Mouse (Mus musculus) stomach, embryonic 14.5 days (tissue): ENCODE results near the gene Upk1a. TPM values are rescaled to one million over a fixed set of nuclear protein-coding genes. Genes with fewer than 3 reads are reported as not detected.
A peak's percentile ranks its signal among the peaks of the same experiment; 100 is the strongest.

Source experiments
- ATAC-seq: fragments of 200-750 bp; cut with Nextera tagmentation; 2 replicates; pipeline ENCODE4 v1.8.0; 2017; ENCODE audit warnings: low read depth, moderate TSS enrichment; ENCODE audit not compliant: insufficient number of reproducible peaks, insufficient read depth, low FRiP score
- H3K27ac ChIP-seq: fragments of 300-500 bp; sonication (generic); 2 replicates; pipeline ENCODE4 v1.5.1; 2014; ENCODE audit warnings: mild to moderate bottlenecking, low read length, moderate library complexity, mixed read lengths
- H3K27me3 ChIP-seq: fragments of 300-500 bp; sonication (generic); 2 replicates; pipeline ENCODE4 v1.6.1; 2014; ENCODE audit warnings: low read length, control low read depth, mixed read lengths; ENCODE audit not compliant: control insufficient read depth, insufficient read depth
- H3K36me3 ChIP-seq: fragments of 300-500 bp; sonication (generic); 2 replicates; pipeline ENCODE4 v1.6.1; 2014; ENCODE audit warnings: mild to moderate bottlenecking, control low read depth, low read length, moderate library complexity, mixed read lengths; ENCODE audit not compliant: control insufficient read depth, insufficient read depth
- H3K4me1 ChIP-seq: fragments of 300-500 bp; sonication (generic); 2 replicates; pipeline ENCODE4 v1.6.1; 2014; ENCODE audit warnings: low read length, control low read depth, mixed read lengths; ENCODE audit not compliant: control insufficient read depth, insufficient read depth
- H3K4me2 ChIP-seq: fragments of 300-500 bp; sonication (generic); replicated peaks from 2 replicates; pipeline ENCODE4 v1.6.1; 2014; ENCODE audit warnings: low read depth, low read length, control low read depth
- H3K4me3 ChIP-seq: fragments of 300-500 bp; sonication (generic); 2 replicates; pipeline ENCODE4 v1.5.1; 2014; ENCODE audit warnings: low read depth, low read length, control low read depth
- H3K9ac ChIP-seq: fragments of 300-500 bp; sonication (generic); replicated peaks from 2 replicates; pipeline ENCODE4 v1.6.1; 2014; ENCODE audit warnings: low read depth, mild to moderate bottlenecking, control low read depth, low read length, moderate library complexity, mixed read lengths
- H3K9me3 ChIP-seq: fragments of 300-500 bp; sonication (generic); 2 replicates; pipeline ENCODE4 v1.6.1; 2016; ENCODE audit warnings: low read depth, low read length, control low read depth; ENCODE audit not compliant: control insufficient read depth
- WGBS: fragments of 180-500 bp; shearing (Covaris S2); extraction: QIAGEN DNeasy Blood & Tissue Kit; methylation state at CpG from one replicate; pipeline ENCODE4 v1.1.7; 2014; 5-methylcytosine and 5-hydroxymethylcytosine counted together
- polyA plus RNA-seq: library from polyadenylated mRNA; unstranded; fragments of >200 nt; fragmentation: Nextera tagmentation; extraction: Ambion mirVana; gene quantifications from 2 replicates; pipeline ENCODE4 v1.2.1, GENCODE M21; 2014

Upk1a gene
- polyA plus RNA-seq, 1 experiment from 2014 or later = 6.6 TPM

DNA sequence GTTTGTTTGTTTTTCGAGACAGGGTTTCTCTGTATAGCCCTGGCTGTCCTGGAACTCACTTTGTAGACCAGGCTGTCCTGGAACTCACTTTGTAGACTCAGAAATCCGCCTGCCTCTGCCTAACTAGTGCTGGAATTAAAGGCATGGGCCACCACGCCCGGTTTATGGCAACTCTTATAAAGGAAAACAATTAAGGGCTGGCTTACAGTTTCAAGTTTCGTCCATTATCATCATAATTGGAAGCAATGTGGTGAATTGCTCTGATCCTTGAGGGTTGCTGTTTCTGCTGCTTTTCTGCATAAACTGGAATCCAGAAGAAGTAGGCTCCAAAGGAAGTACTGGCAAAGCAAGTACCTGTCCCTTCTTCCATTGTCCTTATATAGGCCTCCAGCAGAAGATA lies 14.0 kb upstream of the Upk1a start:
- Histone ChIP-seq H3K27me3 (no peaks in the 10 kb centered on the region), H3K36me3 (peaks cover 25% of the 10 kb centered on the region), H3K4me3 (no peak overlapping the region), H3K4me1 (peaks cover 6% of the 10 kb centered on the region; the same call in 1 of the 2 replicates), H3K9ac (no peak overlapping the region), H3K9me3 (no peaks in the 10 kb centered on the region), H3K27ac (no peak overlapping the region), H3K4me2 (no peak overlapping the region)
- ATAC-seq = no peak
- 83% methylated on average over 5 of the region's 5 CpGs for WGBS

DNA sequence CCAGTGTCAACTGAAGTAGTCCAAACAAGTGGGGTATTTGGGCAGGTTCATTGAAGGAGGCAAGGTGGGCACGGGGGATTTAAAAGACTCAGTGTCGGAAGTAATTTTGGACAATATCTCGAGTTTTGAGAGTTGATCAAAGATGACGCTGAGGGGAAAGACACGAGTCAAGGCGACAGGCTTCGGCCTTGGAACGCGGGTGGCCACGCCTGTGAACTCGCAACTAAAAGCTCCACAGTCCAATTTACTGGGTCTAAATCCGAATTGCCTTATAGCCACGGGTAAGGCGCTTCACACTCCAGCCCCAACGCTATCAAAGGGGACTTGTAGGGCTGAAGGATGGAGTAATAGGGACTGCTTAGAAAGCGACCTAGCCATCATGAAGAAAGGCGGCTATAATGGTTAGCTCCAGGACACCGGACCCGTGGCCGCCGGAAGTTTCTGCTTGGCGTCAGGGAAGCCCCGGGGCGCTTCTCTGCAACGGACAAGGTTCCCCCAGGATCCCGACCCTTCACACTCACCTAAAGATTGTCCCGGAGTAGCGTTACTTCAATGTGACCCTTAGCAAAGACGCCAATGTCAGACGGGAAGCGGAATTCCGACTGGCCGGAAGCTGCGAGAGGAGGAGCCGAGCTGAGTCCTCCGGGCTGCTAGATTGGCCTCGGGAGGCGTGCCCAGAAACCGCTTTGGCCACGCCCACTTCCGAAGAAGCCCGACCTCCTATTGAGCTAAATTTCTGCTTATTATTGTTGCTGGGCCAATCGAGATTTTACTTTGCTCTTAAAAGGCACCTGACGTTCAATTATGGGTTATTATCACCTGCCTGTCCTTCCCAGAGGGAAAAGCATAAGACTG lies 13.1 kb upstream of the Upk1a start, which contains the start of gene Cox6b1:
Gene Cox6b1 (minus strand): TSS at position 622 of the 855 bp plus-strand sequence.
- Histone ChIP-seq H3K27ac (no peak within 1 kb of the TSS), H3K9ac (peak within 1 kb of the TSS; percentile 82), H3K9me3 (no peaks in the 10 kb centered on the region), H3K4me2 (peak within 1 kb of the TSS; percentile 73), H3K36me3 (peaks cover 25% of the 10 kb centered on the region), H3K27me3 (no peaks in the 10 kb centered on the region), H3K4me3 (peak within 1 kb of the TSS; percentile 88), H3K4me1 (peaks cover 6% of the 10 kb centered on the region; the same call in 1 of the 2 replicates)
- peak; percentile 95 for ATAC-seq
- 2% methylated on average over 44 of the region's 44 CpGs for WGBS

DNA sequence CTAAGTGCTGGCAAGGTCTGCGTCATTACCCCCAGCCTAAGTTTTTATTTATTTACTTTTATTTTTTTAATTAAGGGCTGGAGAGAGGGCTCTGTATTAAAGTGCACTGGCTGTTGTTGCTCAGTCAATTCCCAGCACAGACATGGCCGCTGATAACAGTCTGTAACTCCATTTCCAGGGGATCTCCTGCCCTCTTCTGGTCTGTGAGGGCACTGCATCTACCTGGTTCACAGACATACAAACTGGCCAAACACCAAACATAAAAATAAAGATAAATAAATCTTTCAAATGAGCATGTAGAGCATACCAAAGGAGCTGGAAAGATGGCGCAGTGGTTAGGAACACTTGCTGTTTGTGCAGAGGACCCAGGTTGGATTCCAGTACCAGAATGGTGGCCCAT lies 6.6 kb upstream of the Upk1a start:
- H3K9ac ChIP-seq = no peak overlapping the region
- no peak overlapping the region for H3K4me2 ChIP-seq
- no peaks in the 10 kb centered on the region for H3K4me1 ChIP-seq
- no peak overlapping the region for H3K27ac ChIP-seq
- 90% methylated on average over 3 of the region's 3 CpGs for WGBS
- no peak for ATAC-seq
- no peaks in the 10 kb centered on the region for H3K9me3 ChIP-seq
- no peak overlapping the region for H3K4me3 ChIP-seq
- peaks cover 54% of the 10 kb centered on the region for H3K36me3 ChIP-seq
- H3K27me3 ChIP-seq = no peaks in the 10 kb centered on the region

DNA sequence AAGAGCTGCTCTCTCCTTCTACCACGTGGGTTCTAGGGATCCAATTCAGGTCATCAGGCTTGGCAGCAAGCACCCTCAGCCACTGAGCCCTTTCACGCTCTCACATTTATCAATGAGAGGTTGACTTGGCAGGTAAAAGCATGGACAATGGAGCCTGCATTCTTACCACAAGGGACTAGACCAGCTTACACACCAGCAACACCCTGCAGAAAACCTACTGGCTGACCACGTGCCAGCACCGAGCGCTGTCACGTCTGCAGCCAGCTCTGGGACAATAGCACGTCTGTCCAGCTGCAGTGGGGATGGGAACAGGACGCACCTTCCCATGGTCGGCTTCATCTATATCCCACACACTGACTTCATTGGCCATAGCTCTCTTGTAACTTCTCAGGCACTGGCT lies 6.0 kb upstream of the Upk1a start:
- Histone ChIP-seq H3K4me3 (no peak overlapping the region), H3K27ac (no peak overlapping the region), H3K4me1 (no peaks in the 10 kb centered on the region), H3K36me3 (peaks cover 50% of the 10 kb centered on the region), H3K27me3 (no peaks in the 10 kb centered on the region), H3K9me3 (no peaks in the 10 kb centered on the region), H3K4me2 (no peak overlapping the region), H3K9ac (no peak overlapping the region)
- 93% methylated on average over 9 of the region's 9 CpGs for WGBS
- no peak for ATAC-seq

DNA sequence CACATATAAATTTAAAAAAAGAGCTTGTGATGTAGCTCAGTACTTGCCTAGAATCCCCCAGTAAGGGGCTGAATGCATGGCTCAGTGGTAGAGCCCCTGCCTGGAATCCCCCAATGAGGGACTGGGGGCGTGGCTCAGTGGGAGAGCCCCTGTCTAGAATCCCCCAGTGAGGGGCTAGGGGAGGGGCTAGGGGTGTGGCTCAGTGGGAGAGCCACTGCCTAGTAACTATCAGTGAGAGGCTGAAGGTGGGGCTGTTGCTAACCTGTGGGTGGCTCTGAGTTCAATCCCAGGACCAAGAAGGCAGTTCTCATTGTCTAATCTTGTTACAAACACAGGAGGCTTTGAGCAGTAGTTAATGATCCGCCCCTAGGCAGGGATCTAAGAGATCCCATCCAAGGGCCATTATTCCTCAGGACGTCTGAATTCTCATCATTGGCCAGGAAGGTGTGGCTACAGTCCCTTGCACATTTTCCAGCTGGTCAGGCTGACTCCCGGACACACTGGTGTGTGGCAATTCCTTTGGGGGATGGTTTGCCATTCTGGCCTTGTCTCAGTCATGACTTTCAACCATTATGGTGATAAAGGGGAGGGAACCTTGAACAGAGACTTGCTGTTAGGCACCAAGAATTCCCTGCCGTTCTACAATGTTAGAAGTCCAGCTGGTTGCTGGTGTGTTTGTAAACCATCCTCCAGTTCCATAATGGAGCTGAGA lies 2.6 kb upstream of the Upk1a start:
- H3K36me3 ChIP-seq = peaks cover 31% of the 10 kb centered on the region

DNA sequence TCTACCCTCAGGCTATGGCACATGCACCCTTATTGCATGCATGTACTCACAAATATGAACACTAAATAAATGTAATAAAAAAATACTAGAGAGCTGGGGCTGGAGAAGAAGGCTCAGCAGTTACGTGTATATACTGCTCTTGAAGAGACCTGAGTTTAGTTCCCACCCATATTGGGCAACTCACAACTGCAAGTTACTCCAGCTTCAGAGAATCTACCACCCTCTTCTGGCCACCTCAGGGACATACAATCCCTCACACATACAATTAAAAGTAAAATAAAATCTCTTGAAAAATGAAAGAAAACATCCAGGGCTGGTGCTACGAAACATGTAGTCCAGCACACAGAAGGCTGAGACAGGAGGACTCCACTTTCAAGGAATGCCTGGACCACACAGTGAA lies 1.8 kb upstream of the Upk1a start:
- no peak overlapping the region for H3K27ac ChIP-seq
- ATAC-seq = no peak
- no peaks in the 10 kb centered on the region for H3K4me1 ChIP-seq
- no peaks in the 10 kb centered on the region for H3K9me3 ChIP-seq
- no peaks in the 10 kb centered on the region for H3K27me3 ChIP-seq
- no peak overlapping the region for H3K9ac ChIP-seq
- WGBS = 79% methylated on average over 2 of the region's 2 CpGs
- H3K4me3 ChIP-seq = no peak overlapping the region
- peaks cover 29% of the 10 kb centered on the region for H3K36me3 ChIP-seq
- no peak overlapping the region for H3K4me2 ChIP-seq

More for the DNA sequence above, 2.6 kb upstream of the Upk1a start:
- no peaks in the 10 kb centered on the region for H3K4me1 ChIP-seq
- no peaks in the 10 kb centered on the region for H3K27me3 ChIP-seq
- no peak overlapping the region for H3K4me2 ChIP-seq
- H3K27ac ChIP-seq = no peak overlapping the region
- no peaks in the 10 kb centered on the region for H3K9me3 ChIP-seq
- ATAC-seq = 0 out of 2 replicates have a peak, but pooled peaks have one; percentile 48
- H3K4me3 ChIP-seq = no peak overlapping the region
- H3K9ac ChIP-seq = no peak overlapping the region
- 55% methylated on average over 5 of the region's 5 CpGs for WGBS

DNA sequence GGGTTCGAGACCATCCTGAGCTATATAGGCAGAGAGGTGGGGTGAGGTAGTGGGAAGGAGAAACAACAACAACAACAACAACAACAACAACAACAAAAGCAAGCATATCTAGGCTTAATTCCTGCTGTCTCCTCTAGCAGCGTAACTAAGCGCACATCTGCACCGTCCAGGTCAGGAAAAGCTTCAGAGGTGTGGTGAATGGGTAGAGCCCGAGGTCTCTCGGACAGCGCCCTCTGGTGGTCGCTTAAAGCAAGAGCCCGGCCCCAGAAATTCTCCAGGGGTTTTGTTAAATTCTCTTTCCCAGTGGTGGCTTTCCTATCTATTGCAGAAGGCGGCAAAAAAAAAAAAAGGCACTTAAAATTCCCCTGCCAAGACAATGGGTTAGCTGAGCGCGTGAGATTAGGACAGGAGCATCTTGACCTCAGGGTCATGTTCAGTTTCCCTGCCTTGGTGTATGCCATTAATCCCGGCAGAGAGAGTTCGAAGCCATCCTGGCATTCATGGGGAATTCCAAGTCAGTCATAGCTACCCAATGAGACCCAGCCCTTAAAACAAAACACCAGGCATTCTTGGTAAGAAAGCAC lies 974 bp upstream of the Upk1a start:
- H3K4me2 ChIP-seq = no peak overlapping the region
- 23% methylated on average over 14 of the region's 14 CpGs for WGBS
- H3K9ac ChIP-seq = no peak overlapping the region
- H3K4me3 ChIP-seq = no peak overlapping the region
- no peak overlapping the region for H3K27ac ChIP-seq
- ATAC-seq = 0 out of 2 replicates have a peak, but pooled peaks have one; percentile 61
- peaks cover 22% of the 10 kb centered on the region for H3K36me3 ChIP-seq
- H3K9me3 ChIP-seq = no peaks in the 10 kb centered on the region
- no peaks in the 10 kb centered on the region for H3K4me1 ChIP-seq
- H3K27me3 ChIP-seq = no peaks in the 10 kb centered on the region

DNA sequence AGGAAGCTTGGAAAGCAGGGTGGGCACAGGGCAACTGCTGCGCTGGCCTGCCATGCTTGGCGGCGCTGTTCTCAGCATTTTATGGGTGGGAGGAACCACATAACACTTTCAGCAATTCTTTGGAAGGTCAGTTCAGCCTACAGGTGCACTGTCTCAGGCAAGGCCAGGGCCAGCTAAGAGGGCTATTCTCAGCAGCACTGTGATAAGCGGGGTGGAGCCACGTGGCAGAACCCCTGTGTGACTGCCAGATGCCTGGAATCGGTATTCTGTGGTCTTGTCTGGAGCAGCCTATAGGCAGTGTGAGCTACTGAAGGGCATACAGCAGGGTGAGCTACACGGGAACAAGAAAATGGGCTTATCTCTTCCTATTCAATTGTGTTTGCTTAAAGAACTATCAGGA lies 2.6 kb downstream of the Upk1a start:
- H3K4me1 ChIP-seq = no peaks in the 10 kb centered on the region
- H3K9me3 ChIP-seq = no peaks in the 10 kb centered on the region
- H3K27me3 ChIP-seq = no peaks in the 10 kb centered on the region
- H3K36me3 ChIP-seq = no peaks in the 10 kb centered on the region
- no peak overlapping the region for H3K9ac ChIP-seq
- H3K27ac ChIP-seq = no peak overlapping the region
- H3K4me2 ChIP-seq = no peak overlapping the region
- ATAC-seq = peak; percentile 46; the same call in 1 of the 2 replicates
- H3K4me3 ChIP-seq = no peak overlapping the region
- WGBS = 49% methylated on average over 7 of the region's 7 CpGs
